Mouse (Mus musculus) cerebellum, adult 8-10 months (tissue): Measurements from ENCODE around the gene Gm28305.

Experiments
- DNase-seq: peaks from one replicate; pipeline ENCODE4 v3.0.0; 2022

Gm28305 gene

GRCm38 (mm10) chr9:104040362-104040761 lies at the start of gene Gm28305:
Gm28305 (plus strand) TSS chr9:104040662.
- DNase-seq, result no peak

GRCm38 (mm10) chr9:103996496-103996895 lies 44.0 kb upstream of the Gm28305 start:
- peak; percentile 67 for DNase-seq

- no peak for DNase-seq
Observed at GRCm38 (mm10) chr9:104000601-104001000, 39.9 kb upstream of the Gm28305 start.

GRCm38 (mm10) chr9:104001921-104002859 lies 38.3 kb upstream of the Gm28305 start, which contains the start of gene Nphp3:
Nphp3 (plus strand) TSS chr9:104002544.
- peak; percentile 100 for DNase-seq

DNA sequence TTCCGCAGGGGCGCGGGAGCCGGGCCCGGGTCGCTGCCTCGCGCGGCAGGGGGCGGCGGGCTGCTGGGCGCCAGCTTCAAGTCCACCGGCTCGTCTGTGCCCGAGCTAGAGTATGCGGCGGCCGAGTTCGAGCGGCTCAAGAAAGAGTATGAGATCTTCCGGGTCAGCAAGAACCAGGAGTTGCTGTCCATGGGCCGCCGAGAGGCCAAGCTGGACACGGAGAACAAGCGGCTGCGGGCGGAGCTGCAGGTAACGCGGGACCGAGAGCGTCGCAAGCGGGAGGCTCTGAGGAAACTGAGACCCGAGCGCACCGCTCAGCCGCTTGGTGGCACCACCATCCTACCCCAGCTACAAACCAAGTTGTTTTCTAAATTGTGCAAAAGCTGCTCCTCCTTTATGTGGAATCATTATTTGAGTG lies 37.5 kb upstream of the Gm28305 start:
- DNase-seq, result no peak

GRCm38 (mm10) chr9:104014526-104014925 lies 25.9 kb upstream of the Gm28305 start:
- no peak for DNase-seq

DNA sequence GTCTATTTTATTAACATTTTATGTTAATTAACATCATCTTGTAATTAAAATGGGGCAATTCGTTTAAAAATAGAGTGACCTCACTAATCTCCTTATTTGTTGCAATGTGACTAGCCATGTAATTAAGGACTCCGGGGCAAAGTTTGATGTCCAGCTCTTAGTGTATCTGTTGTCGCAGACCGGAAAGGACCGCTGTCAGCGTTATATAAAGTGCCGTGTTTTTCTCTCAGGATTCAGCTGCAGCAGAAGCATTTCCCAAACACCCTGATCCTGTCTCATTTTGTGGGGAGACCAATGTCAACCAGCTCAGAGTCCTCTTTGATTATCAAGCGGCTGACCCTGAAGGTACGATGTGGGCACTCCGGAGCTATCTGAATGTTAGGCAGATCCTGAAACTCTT lies 19.4 kb upstream of the Gm28305 start:
- DNase-seq, result no peak

GRCm38 (mm10) chr9:104027186-104027585 lies 13.3 kb upstream of the Gm28305 start:
- DNase-seq, result no peak

DNA sequence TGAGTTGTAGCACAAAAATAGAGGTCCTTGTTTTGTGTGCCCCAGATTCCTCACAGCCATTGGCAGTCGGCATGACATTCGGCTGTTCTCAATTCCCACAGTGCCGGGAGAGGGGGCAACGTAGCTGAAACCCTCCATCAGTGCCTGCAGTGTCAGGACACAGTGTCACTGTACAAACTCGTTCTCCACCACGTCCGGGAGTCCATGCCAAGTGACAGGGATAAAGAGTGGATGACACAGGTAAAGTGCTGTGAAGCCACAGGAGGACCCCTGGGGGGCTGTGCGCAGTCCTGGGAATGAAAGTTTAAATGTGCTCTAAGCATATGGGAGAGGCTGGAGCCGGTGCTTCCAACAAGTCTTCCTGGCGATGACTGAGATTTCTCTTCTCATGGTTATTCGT lies 10.6 kb upstream of the Gm28305 start:
- no peak for DNase-seq

GRCm38 (mm10) chr9:104034231-104034630 lies 6.2 kb upstream of the Gm28305 start:
- DNase-seq, result no peak

DNA sequence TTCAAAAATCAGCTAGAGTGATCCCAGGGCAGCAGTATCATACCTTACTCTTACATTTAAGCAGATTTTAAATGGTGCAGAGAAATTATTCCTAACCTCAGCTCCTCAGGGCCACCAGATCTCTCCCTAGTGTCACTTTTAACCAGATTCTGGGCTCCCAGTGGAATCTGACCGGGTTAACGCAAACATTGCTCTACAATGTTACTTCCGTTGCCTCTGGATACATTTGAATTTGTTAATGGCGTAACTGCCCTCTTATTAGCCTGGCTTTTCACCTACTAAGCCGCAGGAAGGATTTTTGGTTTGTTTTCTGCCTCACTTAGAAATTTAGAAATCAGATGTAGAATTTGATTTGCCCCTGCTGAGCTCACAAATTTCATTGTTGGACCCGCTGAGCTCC lies 5.7 kb upstream of the Gm28305 start:
- no peak for DNase-seq

- peak; percentile 58 for DNase-seq
Observed at GRCm38 (mm10) chr9:104035261-104036015, 5.0 kb upstream of the Gm28305 start.

- DNase-seq, result no peak
Observed at GRCm38 (mm10) chr9:104038266-104038665, 2.2 kb upstream of the Gm28305 start.

DNA sequence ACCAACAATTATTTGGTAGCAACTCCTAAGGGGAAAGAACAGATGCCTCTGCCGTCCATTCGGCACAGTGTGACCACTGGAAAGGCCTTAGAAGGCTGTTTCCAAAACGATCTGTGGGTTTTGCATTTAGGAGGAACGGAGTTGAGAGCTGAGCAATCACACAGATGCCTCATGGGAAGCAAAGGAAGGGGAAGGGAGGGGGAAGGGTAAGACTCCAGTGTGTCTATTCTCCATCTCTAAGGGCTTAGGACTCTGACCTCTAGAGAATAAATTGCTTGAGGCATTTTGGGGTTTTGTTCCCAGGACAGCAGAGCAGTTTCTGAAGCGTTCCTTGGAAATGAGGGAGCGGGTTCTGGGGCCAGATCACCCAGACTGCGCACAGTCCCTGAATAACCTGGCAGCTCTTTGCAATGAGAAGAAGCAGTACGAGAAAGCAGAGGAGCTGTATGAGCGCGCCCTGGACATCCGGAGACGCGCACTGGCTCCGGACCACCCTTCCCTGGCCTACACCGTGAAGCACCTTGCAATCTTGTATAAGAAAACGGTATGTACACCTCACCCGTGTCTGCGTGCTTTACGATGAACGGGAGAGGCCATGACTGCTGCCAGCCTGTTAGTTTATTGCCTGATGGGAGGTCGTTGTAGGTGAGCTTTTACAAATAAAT lies 1.3 kb upstream of the Gm28305 start:
- no peak for DNase-seq

DNA sequence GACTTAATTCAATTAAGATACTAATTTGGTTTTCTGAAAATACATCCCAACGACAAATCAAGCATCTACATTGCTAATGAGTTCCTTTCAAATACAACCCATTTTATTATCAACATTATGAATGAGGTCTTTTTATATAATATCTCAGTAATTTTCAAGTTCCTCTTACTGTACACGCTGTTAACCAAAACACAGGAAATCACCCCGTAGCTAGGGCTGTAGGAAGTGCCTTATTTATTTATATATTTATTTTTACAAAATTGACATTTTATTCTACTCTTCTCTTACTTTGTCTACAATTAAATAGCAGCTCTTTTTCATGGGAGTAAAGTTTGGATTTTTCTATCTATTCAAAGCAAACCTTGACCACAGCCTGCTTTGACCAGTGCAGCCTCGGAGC lies 720 bp upstream of the Gm28305 start:
- DNase-seq, result no peak

GRCm38 (mm10) chr9:104043676-104044075 lies 3.2 kb downstream of the Gm28305 start:
- DNase-seq, result no peak

- no peak for DNase-seq
Observed at GRCm38 (mm10) chr9:104051028-104051427, 10.6 kb downstream of the Gm28305 start.

DNA sequence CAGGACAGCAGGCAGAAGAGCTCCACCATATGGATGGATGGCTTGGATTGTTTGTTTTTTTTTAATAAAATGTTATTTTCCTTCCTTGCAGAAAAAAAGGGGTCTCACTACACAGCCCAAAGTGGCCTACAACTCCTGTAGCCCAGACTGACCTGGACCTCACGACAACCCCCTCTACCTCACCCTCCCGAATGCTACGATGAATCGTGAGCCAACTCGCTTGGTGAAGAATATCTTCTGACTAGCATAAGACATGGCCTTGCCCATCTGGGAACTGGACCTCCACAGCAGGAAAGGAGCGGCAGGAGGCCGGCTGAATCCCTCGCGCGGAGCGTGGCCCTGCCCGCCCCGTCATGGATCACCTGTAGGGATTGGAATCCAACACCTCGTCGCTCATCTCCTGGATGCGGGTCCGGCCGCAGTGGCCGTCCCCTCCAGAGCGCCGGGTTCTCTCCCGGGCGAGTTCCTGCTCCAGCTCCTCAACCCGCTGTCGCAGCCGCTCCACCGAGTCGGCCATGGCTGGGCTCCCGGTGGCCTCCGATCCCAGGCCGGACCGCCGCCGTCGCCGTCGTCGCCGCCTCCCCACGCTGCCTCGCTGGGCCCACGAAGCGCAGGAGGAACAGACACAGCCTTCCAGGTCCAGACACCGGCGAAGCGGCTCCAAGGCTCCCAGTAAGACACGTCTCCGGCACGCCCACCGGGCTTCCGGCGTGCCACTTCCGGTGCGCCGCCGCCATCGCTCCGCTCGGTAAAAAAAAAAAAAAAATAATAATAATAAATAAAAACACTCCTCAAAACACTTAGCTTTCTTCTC lies 22.2 kb downstream of the Gm28305 start, which contains the start of gene Uba5:
Gene Uba5, minus strand, starts transcription at position 705 of the 814 bp plus-strand sequence.
- no peak for DNase-seq

DNA sequence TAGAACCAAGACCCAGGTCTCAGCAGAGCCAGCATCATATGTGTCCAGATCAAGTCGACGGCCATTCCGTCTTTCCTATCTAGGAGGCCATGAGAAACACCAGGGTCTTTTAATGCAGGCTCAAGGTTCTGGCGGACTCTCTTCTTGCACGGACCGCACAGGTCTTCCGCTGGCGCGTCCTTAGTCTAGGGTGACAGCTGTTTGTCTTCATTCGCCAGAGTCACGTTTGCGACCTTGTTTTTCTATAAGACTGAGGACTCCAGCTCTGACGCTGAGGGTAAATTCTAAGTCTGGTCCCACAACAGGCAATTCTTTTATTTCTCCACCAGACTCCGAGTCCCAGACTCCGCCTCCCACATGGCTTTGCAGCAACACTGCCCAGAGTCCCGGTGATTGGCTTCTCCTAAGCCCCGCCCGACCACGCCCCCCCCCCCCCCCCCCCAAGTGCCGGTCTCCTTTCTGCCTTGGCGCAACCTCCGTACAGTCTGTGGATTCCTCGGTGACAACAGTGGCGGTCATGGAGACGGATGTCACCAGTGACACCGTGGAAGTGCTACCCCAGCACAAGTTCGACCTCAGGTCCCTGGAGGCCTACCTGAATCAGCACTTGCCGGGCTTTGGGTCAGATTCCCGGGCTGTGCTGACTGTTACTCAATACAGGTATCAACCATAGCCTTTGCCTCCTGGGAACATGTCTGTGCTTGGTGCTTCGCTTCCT lies 22.9 kb downstream of the Gm28305 start, which contains the start of gene Acad11:
Gene Acad11, plus strand, starts transcription at position 134 of the 718 bp plus-strand sequence.
- DNase-seq, result peak; percentile 92

- DNase-seq, result no peak
Observed at GRCm38 (mm10) chr9:104064571-104064970, 24.1 kb downstream of the Gm28305 start.

DNA sequence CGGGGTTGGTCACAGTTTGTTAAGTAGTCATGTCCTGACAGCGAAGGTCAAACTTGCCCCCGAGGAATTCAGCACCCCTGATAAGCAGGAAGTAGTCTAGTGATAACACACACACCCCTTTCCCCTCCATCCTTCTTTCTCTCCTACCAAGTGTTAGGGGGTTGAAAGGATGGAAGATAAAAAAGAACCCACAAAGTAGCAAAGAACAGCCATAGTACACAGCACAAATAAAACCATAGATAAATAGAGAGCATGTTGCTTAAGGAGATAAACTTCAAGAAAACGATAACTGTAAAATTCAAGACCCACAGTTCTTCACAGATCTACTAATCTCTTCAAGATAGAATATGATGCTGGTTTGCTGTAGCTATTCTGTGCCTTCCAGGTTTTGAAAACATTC lies 29.8 kb downstream of the Gm28305 start:
- no peak for DNase-seq
